Mouse (Mus musculus) left cerebral cortex, postnatal 14 days (tissue): ENCODE data around the gene Pde7b. TPM values are rescaled to one million over a fixed set of nuclear protein-coding genes. Genes with fewer than 3 reads are reported as not detected.
A peak's percentile ranks its signal among the peaks of the same experiment; 100 is the strongest.

Source experiments
- DNase-seq, 2 experiments: peaks; one replicate each; pipeline ENCODE4 v3.0.0; 2021 to 2022; ENCODE audit warnings: low spot score in 2 of 2, mixed read lengths in 1 of 2
- intact Hi-C: fragments of 180-260 bp; cut with DNase I; formaldehyde crosslinking; loops from one replicate; pipeline ENCODE4 v1.15.1; 2025
- total RNA-seq, 2 experiments: library from RNA; stranded (reverse); gene quantifications; 2 replicates each; pipeline ENCODE4 v1.2.3; 2021

Gene Pde7b
- total RNA-seq, 2 experiments from 2014 or later = 28.2 to 30.4 TPM

DNA sequence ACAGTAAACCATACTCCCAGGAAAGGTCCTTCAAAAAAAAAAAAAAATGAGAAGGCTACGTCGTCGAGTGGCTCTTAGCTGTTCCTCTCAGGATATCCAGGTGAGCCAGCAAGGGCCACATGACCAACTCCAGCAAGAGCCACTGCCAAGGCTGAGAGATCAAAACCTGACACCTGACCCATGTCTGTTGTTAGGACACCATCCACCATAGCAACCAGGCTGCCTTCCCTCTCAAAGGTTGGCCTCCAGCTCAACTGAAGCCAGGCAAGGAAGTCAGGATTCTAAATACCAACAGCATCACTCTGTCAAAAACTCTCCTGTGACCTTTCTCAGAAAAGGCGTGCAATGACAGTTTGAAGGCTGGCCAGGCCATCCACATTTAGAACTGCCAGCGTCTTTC lies 211.4 kb downstream of the Pde7b start:
- no peak for DNase-seq
- intact Hi-C loops = no loop called here

DNA sequence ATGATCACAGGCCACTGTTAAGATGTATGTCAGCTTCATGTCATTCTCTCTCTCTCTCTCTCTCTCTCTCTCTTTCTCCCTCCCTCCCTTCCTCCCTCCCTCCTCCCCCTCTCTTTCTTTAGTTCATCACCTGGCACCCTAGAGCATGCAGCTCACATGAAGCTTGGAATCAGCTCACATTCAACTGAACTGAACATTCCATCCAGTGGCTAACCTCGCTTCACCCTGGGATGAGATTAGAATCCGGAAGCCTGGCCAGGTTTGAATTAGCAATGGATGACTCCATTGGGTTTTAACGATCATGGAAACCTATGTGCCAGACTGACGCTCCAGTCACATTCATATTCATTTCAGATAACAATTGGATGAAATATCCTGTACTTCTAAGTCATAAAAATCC lies 215.1 kb downstream of the Pde7b start:
- DNase-seq = no peak
- intact Hi-C loops = no loop called here

DNA sequence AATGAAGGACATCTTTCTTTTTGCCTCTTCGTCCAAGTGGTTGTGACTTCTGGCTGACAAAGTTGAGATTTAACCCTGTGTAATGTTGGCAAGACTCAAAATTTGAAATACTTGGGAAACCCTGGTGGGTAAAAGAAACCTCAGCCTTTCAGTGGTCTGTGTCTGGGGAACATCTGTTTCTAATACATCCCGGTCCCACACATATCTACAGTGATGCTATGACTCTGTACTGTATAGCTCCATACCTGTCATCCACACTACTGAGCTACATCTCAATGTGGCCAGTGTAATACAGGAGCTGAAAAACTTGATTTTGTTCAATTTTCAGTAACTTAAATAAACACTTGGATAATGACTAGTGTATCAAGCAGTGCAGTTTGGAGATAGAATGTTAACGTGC lies 216.4 kb downstream of the Pde7b start:
- intact Hi-C loops = no loop called here
- DNase-seq = no peak

DNA sequence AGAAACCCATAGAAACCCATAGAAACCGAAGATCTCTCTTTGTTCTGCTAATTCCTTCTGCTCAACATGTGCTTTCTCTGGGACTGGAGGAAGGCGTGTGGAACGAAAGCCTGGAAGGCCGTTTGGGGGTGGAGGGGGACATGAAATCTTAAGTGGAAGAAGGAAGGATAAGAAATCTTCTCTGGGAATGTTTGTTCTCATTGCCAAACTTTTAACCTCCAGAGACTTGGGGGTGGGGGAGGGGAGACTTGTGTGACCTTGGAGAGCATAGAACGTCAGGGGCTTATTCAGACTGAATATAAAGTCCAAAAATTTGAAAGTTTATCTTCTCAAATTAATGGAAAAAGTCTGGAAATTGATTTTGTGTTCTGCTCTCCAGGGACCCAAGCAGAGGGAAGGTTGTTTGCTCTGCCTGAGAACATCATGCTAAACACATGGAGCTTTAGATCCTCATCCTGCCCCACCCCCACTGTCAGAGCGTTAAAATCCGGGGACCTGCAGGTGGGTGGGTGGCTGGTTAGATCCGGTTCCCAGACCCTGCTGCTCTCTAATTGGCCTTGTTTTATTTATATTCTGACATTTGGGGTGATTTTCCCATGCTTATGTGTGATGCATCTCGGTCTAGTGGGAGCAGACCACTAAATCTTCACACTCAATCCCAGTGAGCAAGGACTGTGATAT lies 217.0 kb downstream of the Pde7b start:
- DNase-seq = no peak
- intact Hi-C loops = no loop called here

DNA sequence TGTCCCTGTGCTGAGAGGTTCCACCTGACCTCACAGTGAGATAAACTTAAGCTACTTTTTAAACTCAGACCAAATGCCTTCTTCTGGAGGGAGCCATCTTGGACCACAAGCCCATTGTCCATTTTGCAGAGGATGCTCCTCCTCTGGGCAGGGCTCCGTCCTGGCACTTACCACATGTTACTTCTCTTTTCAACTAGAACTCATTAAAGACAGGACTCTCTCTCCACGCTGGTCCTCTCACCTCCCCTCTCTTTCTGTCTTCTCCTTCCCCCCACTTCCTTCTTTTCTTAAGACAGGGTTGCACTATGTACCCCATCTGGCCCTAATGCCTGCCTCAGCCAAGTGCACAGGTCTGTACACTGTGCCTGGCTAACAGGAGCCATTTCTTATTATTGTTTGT lies 217.8 kb downstream of the Pde7b start:
- intact Hi-C loops = no loop called here
- no peak for DNase-seq

DNA sequence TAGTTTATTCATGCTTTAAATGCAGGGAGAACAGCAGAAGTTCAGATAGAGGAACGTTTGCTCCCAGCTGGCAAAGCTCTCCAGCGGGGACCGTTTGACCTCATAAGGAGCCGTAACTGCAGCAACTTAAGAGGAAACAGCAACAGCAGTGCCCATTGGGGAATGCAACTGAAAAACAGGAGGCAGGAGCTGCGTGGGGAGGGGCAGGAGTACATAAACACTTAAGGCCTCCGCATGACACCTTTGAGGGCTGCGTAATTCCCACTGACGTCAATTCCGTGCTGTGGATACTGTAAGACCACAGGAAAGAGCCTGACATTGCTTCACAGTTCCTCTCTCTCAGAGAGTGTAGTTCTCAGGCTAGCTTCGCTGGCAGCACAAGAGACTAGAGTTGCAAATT lies 219.4 kb downstream of the Pde7b start:
- no peak for DNase-seq
- intact Hi-C loops = no loop called here

DNA sequence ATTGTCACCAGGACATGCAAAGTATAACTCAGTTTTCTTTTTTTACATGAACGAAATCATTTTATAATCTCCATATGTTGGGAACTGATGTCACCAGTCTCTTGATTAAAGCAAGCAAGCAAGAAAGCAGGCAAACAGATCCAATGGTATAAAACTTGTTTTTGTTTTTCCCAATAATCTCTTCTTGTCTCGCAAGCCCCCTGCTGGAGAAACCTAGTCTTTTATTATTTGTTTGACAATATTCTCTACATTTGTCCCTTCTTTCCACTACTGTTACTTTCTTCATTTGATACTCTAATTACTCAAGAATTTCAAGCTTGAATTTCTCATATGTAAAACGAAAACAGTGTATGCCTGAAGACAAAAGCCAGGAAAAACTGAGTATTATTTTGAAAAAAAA lies 220.1 kb downstream of the Pde7b start:
- intact Hi-C loops = no loop called here
- no peak for DNase-seq

DNA sequence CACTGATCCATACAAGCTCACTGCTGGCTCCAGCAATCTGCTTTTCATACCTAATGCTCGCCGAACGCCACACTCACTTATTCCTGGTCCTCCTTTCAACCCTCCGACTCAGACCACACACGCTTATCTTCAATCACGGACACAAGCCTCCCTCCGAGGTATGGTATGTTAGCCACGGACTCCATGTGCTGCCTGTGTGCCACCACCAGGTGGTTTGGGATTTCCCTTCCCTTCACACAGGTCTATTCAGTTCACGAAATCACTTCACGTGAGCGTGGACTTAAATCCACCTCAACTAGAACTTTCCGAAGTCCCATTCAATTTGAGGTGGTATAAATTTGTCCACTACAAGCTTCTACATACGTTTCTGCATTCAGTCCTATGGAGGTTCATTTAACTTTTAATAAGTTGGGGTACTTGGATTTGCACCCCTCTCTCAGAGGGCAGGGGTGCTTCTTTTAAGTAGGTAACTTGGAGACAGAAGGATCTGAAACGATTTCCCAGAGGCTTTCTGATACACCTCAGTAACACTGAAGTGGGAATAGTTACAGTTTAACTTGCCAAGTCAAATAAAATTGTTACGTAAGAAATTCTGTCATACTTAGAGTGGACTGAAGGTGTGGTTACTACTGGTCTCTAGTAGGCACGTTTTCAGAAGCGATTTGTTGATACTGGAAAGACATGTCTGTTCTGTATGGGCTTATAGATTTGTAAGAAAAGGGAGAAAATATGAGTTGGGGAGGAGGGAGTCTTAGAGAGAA lies 221.4 kb downstream of the Pde7b start:
- intact Hi-C loops = no loop called here
- no peak for DNase-seq

DNA sequence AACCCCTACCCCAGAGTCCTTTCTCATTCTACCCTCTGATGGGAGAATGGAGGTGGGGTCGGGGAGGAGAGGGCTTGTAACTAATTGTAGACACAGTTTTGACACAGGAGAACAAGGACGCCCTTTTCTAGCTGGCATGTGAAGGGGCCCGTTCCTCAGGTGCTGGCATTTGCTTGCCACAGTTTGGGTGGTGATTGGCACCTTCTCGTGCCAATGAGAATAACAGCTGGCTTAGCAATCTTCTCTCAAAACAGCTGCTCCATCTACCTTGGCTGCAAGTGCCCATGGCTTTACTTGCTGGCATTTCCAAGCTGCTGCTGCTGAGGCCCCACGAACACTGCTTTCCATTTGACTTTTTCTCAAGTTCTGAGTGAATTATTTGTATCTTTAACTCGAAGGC lies 223.7 kb downstream of the Pde7b start:
- no peak for DNase-seq
- intact Hi-C loops = no loop called here

DNA sequence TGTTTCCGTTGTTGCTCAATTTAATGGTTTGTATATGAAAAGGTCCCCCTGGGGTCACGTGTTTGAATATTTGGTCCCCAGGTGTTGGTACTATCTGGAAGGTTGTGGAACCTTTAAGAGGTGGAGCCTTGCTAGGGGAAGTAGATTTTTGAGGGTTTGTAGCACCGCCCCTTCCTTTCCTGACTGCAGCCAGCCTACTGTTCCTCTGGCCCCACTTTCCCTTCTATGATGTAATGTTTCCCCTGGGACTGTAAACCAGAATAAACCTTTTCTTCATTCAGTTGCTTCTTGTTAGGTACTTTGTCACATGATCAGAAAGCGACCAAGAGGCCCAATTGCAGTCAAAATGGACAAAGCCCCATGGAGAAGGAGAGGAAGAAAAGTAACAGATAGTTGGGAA lies 229.8 kb downstream of the Pde7b start:
- DNase-seq = no peak
- intact Hi-C loops = no loop called here

DNA sequence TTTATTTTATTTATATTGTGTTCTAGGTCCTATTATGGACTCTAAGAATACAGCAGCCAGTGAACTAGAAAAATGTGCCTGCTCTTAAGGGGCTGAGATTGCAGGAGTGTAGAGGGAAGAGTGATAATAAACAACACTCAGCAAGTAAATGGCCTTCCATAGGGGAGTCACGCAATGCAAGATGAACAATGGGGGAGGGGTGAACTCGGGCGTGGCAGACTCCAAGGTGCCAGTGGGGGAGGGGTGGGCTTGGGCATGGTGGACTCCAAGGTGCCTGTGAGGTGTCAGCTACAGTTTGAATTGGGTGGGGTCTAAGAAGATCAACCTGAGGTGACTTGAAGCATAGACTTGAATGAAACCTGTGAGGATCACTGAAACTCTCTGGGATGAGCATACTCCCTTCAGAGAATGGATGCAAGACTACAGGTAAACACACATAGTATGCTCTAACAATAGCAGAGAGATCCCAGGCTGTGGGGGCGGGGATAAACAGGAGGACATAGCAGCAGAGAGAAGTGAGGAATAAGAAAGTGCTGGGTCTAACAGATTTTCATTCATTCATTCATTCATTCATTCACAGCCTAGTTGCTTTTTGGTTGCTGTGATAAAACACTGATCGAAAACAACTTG lies 230.9 kb downstream of the Pde7b start:
- intact Hi-C loops = no loop called here
- no peak for DNase-seq

DNA sequence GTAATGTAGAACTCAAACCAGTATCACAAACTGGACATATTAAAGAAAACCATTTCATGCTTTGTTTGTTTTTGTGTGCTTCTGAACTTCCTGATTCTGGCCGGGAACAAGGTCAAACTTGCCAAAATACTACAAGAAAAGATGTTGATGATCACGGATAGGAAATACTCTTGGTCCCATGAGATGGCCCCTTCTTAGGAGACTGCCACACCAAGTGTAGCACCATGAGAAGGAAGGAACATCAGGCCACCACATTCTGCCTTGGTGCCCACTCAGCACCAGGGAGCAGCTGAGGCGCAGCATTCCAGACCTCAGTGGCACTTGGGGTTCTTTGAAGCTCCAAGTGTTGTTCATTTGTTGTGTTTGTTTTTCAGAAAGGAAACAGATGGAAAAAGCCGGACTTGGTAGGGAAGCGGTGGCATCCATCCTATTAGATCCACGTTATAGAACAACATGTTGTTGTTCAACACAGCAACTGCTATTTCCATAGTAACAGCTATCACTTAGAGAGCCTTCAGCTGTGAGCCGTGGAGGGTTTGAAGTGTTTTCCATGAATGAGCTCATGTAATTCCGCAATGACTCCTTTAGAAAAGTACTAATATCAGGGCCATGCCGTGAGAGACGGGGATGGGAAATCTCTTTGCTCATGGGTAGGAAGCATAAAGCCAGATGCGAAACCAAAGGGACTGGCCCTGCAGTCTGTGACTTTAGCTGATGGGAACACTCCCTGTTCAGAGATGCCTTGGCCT lies 232.5 kb downstream of the Pde7b start:
- peak in 1 of 2 experiments; percentile 15 for DNase-seq
- intact Hi-C loops = no loop called here

DNA sequence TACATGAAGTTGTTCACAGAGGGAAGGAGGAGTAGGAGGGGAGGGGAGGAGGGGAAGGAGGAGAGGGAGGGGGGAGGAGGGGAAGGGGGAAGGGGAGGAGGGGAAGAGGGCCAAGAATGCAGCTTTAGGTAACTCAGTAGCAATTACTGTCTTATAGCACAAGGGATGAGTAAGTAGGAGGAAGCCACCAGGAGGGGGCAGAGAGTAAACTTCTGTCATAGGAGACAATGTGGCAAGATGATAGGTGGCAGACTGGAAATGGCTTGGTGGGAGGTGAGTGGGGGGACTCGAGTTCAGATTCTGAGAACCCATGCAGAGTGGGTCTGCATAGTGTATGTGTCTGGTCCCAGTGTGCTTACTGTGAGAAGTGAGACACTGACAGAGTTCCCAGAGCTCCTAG lies 234.1 kb downstream of the Pde7b start:
- no peak for DNase-seq
- intact Hi-C loops = no loop called here

DNA sequence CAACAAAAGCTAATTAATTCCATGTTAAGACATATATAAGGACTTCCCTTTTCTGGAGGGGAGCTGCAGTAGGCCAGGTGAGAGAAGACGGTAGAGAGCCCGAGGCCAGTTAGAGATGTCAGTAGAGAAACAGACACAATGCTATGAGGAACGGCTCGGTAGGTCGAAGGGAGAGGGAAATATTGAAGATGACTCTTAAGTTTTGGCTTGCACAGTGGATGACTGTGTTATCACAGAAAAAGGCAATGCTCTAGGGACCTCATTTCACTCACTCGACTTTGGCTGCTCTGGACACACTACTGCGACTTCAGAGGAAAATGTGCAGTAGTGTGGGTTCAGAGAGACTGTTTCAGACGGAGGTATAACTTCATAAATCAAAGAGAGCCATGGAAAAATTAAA lies 234.6 kb downstream of the Pde7b start:
- intact Hi-C loops = no loop called here
- DNase-seq = no peak

DNA sequence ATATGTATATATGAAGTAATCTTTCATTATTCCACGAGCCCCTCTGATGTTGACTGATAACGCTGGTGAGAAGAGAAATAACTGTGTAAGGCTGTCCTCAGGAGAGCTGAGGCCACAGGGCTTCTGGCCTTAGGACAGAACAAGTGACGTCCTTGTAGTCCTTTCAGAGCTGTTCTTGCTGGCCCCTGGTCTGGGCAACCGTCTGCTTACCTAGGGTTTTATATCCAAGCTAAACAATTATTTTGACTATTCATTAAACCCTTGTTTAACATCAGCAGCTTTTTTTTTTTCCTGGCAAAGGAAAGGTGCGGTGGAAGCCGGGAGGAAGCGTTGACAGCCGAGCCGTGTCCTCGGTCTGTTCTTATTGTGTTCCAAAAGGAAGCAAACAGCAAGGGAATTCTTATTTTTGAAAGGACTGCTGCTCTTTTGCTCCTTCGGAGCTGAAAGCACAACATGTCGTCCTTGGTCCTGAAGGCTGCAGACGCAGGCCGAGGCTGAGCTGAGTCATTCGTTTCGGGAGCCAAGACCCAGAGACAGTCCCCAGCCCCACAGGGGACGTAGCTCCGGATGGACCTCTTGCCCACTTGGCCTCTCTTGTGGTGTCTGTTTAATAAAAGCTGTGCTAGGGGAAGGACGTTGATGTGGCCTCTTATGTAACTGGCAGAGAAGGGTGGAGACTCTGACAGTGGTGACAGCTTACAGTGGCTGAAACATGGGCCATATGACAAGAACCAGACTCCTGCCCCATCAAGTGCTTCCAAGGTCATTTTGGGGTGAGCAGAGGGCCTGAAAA lies 238.2 kb downstream of the Pde7b start:
- DNase-seq = no peak
- intact Hi-C loops = no loop called here

DNA sequence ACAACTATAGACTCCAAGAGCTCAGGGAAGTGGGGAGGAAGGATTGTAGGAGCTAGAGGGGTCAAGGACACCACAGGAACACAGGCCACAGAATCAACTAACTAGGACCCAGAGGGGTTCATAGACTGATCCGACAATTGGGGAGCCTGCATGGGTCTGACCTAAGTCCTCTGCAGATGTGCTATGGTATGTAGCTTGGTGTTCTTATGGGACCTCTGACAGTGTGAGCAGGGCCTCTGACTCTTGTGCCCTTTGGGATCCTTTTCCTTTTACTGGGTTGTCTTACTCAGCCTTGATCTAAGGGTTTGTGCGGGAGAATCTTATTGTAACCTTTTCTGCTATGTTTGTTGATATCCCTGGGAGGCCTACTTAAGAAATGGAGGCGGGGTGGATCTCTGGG lies 239.1 kb downstream of the Pde7b start:
- intact Hi-C loops = no loop called here
- DNase-seq = no peak

DNA sequence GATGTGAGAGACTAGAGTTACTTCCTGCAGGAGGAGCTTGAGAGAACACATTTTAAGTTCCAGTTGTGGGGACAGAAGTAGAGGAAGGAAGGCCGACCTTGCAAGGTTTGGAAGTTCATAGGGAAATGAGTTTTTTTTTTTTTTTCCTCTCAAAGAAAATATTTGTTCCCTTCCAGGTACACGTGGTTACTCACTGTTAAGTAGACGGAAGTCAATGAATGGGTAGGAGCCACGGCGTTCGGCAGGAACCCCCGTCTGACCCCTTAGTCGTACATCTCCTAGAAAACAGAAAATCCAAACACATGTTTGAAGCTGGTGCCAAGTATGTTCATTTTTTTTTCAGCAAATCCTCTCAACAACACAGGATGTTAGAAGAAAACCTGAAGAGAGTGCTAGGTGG lies 245.4 kb downstream of the Pde7b start:
- DNase-seq = no peak
- intact Hi-C loops = no loop called here

DNA sequence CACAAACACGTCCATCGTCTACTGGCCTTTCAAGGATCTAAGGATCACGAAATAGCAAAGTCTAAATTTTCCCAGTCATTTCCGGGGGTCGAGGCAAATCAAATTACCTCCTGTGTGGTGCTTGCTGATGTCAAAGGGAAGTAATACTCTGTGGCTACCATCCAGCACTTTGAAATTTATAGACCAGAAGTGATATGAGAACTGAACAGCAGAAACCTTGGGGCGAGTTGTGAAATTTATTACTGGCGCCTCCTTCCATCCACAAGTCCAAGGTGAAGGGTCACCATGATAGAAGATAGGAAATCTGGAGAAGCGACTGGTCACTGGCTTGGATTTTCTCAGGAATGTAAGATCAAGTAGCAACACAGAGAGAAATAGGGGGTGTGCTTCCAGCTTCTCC lies 246.4 kb downstream of the Pde7b start:
- intact Hi-C loops = no loop called here
- DNase-seq = no peak

DNA sequence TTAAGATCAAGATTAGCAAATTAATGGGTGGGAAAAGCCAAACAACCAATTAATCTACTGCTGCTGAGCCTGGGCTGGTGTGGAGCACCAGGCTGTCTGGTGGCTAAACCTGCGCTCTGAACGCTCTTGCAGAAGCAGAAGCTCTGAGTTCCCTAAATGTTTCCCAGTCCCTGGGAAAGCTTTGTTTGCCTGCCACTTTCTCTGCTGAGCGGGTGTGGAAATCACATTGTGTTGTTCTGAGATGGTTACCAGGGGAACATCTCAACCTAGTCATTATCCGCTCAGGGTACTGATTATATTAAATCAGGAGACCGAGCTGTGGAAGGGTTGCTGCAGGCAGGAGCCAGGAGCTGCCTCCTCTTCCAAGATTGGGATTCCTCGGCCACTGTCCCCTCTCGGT lies 250.0 kb downstream of the Pde7b start:
- intact Hi-C loops = no loop called here

DNA sequence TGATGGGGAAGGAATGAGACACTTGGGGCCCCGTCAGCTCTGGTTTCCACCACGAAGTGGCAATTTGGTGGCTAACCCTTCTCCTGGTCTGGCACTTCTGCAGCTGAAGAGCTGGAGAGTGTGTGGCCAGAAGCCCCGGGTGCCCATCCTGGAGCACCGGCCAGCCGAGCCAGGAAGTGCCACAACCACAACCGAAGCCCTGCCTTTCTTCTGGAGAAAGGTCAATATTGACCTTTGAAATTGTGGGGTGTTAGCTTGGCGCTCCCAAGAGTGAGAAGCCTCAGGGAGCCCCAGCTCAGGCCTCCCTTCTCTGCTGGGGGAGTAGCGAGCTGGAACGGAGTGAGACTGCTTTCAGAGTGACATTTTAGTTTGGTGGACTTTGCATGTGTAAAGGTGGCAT lies 250.8 kb downstream of the Pde7b start:
- intact Hi-C loops = no loop called here
- no peak for DNase-seq

More for the DNA sequence above, 250.0 kb downstream of the Pde7b start:
- DNase-seq = peak; percentile 52 to 55
